8 mouse cellular contexts compared by ENCODE assay signal in genomic region chr6:115609121-115609520, GRCm38 (mm10). TPM values are rescaled to one million over a fixed set of nuclear protein-coding genes. Genes with fewer than 3 reads are reported as not detected.
DNase-seq lines count a peak whose midpoint lies in the region; ATAC-seq and TF ChIP-seq lines count a peak whose summit lies in the region.
"Had no signal": no experiment of that assay in that cellular context is flagged by ENCODE, and none has a peak within 500 bp of the region (broad histone marks: within the 10 kb centered on the region; RNA-seq: fewer than 3 reads in every experiment).

No protein-coding gene starts in this region.

- no peak overlapping the region for H3K27ac ChIP-seq in ES-E14 (ENCODE audit: insufficient read depth, low read depth, low read length, poor library complexity, severe bottlenecking)
- no peak overlapping the region for H3K27ac ChIP-seq in neural tube, embryonic 11.5 days (ENCODE audit: low read depth, low read length)
- H3K27ac ChIP-seq in forebrain, embryonic 11.5 days (ENCODE audit: low read depth, low read length), result no peak overlapping the region
- H3K27ac ChIP-seq: embryonic facial prominence, embryonic 12.5 days had no signal

- H3K4me2 ChIP-seq in neural tube, embryonic 11.5 days (ENCODE audit: low read depth), result no peak overlapping the region
- no peak overlapping the region for H3K4me2 ChIP-seq in forebrain, embryonic 11.5 days (ENCODE audit: low read depth, low read length, severe bottlenecking)
- H3K4me2 ChIP-seq: embryonic facial prominence, embryonic 12.5 days had no signal

- H3K9me3 ChIP-seq in ES-E14 (ENCODE audit: control insufficient read depth, insufficient read depth, low read depth, low read length), result no peaks in the 10 kb centered on the region
- no peaks in the 10 kb centered on the region for H3K9me3 ChIP-seq in neural tube, embryonic 11.5 days (ENCODE audit: control insufficient read depth, low read length)
- H3K9me3 ChIP-seq in forebrain, embryonic 11.5 days (ENCODE audit: control insufficient read depth, low read length), result no peaks in the 10 kb centered on the region
- H3K9me3 ChIP-seq: embryonic facial prominence, embryonic 12.5 days had no signal

- H3K4me3 ChIP-seq in ES-E14 (ENCODE audit: insufficient read depth in 1 of 2, low read depth in 1 of 2, low read length in 2 of 2, poor library complexity in 1 of 2, severe bottlenecking in 1 of 2), result no peak overlapping the region
- no peak overlapping the region for H3K4me3 ChIP-seq in neural tube, embryonic 11.5 days (ENCODE audit: low read depth, low read length)
- H3K4me3 ChIP-seq in forebrain, embryonic 11.5 days (ENCODE audit: low read depth, low read length), result no peak overlapping the region
- H3K4me3 ChIP-seq: embryonic facial prominence, embryonic 12.5 days had no signal

- peaks cover 33% of the 10 kb centered on the region for H3K36me3 ChIP-seq in ES-E14 (ENCODE audit: control insufficient read depth, insufficient read depth, low read length, poor library complexity, severe bottlenecking)
- peaks cover under 1% of the 10 kb centered on the region; the same call in 1 of the 2 replicates for H3K36me3 ChIP-seq in neural tube, embryonic 11.5 days (ENCODE audit: control insufficient read depth, insufficient read depth, low read length)
- no peaks in the 10 kb centered on the region; the same call in 1 of the 2 replicates for H3K36me3 ChIP-seq in forebrain, embryonic 11.5 days (ENCODE audit: control insufficient read depth, insufficient read depth, low read length)

- no peaks in the 10 kb centered on the region for H3K27me3 ChIP-seq in neural tube, embryonic 11.5 days (ENCODE audit: control insufficient read depth, insufficient read depth, low read length)
- no peaks in the 10 kb centered on the region for H3K27me3 ChIP-seq in forebrain, embryonic 11.5 days (ENCODE audit: control insufficient read depth, insufficient read depth, low read length)
- H3K27me3 ChIP-seq: embryonic facial prominence, embryonic 12.5 days had no signal

- no peaks in the 10 kb centered on the region for H3K4me1 ChIP-seq in ES-E14 (ENCODE audit: control insufficient read depth in 2 of 2, insufficient read depth in 2 of 2, low read length in 2 of 2, poor library complexity in 1 of 2)
- no peaks in the 10 kb centered on the region for H3K4me1 ChIP-seq in neural tube, embryonic 11.5 days (ENCODE audit: control insufficient read depth, insufficient read depth, low read length)
- no peaks in the 10 kb centered on the region for H3K4me1 ChIP-seq in forebrain, embryonic 11.5 days (replicated peaks; ENCODE audit: control insufficient read depth, insufficient read depth, low read length)
- H3K4me1 ChIP-seq: embryonic facial prominence, embryonic 12.5 days had no signal

- 72% methylated on average over 3 of the region's 3 CpGs for WGBS in neural tube, embryonic 11.5 days
- WGBS in forebrain, embryonic 11.5 days, result 71% methylated on average over 3 of the region's 3 CpGs

- in situ Hi-C loops in ES-E14 (cut with MboI; ENCODE audit: low sequenced_read_pairs in 2 of 2, unreplicated experiment in 2 of 2), result no loop called here

- ATAC-seq in neural tube, embryonic 11.5 days (ENCODE audit: insufficient read depth, low FRiP score, low TSS enrichment), result no peak
- no peak for ATAC-seq in forebrain, embryonic 11.5 days (replicated peaks; ENCODE audit: low FRiP score)

- DNase-seq in kidney, postnatal 10 days, result peak; percentile 42
- DNase-seq in kidney, postnatal 14 days, result no peak
- DNase-seq in ES-E14 (ENCODE audit: low read depth, low spot score), result peak; percentile 36
- DNase-seq in c-Kit-positive CD71-positive TER-119-positive erythroid progenitor cells, embryonic 14.5 days (ENCODE audit: low spot score), result peak; percentile 39
- DNase-seq in neural tube, embryonic 11.5 days (ENCODE audit: low spot score), result peak; percentile 45
- no peak for DNase-seq in forebrain, embryonic 11.5 days (ENCODE audit: low spot score)
- no peak for DNase-seq in left cerebral cortex, adult 18-20 months (ENCODE audit: low spot score in 2 of 2)

- no peak overlapping the region for H3K9ac ChIP-seq in ES-E14 (ENCODE audit: insufficient read depth, low read depth, low read length, poor library complexity, severe bottlenecking)
- H3K9ac ChIP-seq in neural tube, embryonic 11.5 days (ENCODE audit: low read length), result no peak overlapping the region
- H3K9ac ChIP-seq in forebrain, embryonic 11.5 days (ENCODE audit: low read length), result no peak overlapping the region
- H3K9ac ChIP-seq: embryonic facial prominence, embryonic 12.5 days had no signal

TF ChIP-seq in ES-E14, 5 proteins besides CTCF, POLR2A, EP300 and RAD21:
- TF ChIP-seq ZC3H11A (IDR thresholded peaks at IDR 0.05; ENCODE audit: borderline replicate concordance, low read depth, low read length) (no peak; the same call in 1 of the 2 replicates), MAFK (IDR thresholded peaks at IDR 0.05; ENCODE audit: insufficient read depth, low read depth, low read length) (no peak), HCFC1 (IDR thresholded peaks at IDR 0.05; ENCODE audit: borderline replicate concordance, insufficient read depth, low read length) (no peak), CHD2 (IDR thresholded peaks at IDR 0.05; ENCODE audit: low read depth, low read length) (no peak), ZNF384 (IDR thresholded peaks at IDR 0.05; ENCODE audit: low read depth, low read length) (no peak)

RNA-seq across cellular contexts. Expression of gene Mkrn2, which starts 7.4 kb away (rescaled TPM):
- total RNA-seq in ES-E14 (2012; rRNA removed), result 17.8 and 22.0 TPM in 2 replicates
- polyA plus RNA-seq in neural tube, embryonic 11.5 days (2014; fragmentation: Nextera tagmentation; extraction: Ambion mirVana), result 29.2 and 33.1 TPM in 2 replicates
- polyA plus RNA-seq in forebrain, embryonic 11.5 days (2014; fragmentation: Nextera tagmentation; extraction: Ambion mirVana), result 23.4 and 26.2 TPM in 2 replicates
- 10 to 100 TPM; 35.7 to 38.3 TPM for total RNA-seq in left cerebral cortex, adult 18-20 months (2021)

RNA-seq across cellular contexts. Expression of gene Mkrn2os, which starts 16.7 kb away (rescaled TPM):
- 0.22 TPM in 1 of 2 replicates, not detected in the other for total RNA-seq in ES-E14 (2012; rRNA removed)
- 0.12 TPM in 1 of 2 replicates, not detected in the other for polyA plus RNA-seq in neural tube, embryonic 11.5 days (2014; fragmentation: Nextera tagmentation; extraction: Ambion mirVana)
- 0.29 TPM in 1 of 2 replicates, not detected in the other for polyA plus RNA-seq in forebrain, embryonic 11.5 days (2014; fragmentation: Nextera tagmentation; extraction: Ambion mirVana)
- not detected for total RNA-seq in left cerebral cortex, adult 18-20 months (2021)

Comparison
In these comparisons a context has a peak if more than half of its experiments do, and no peak if none do; other contexts are left out.
1. DNase-seq: peak in kidney, postnatal 10 days (single experiment), ES-E14 (single experiment), c-Kit-positive CD71-positive TER-119-positive erythroid progenitor cells, embryonic 14.5 days (single experiment) and neural tube, embryonic 11.5 days (single experiment); none in kidney, postnatal 14 days (single experiment), forebrain, embryonic 11.5 days (single experiment) and left cerebral cortex, adult 18-20 months (0 of 2).